Mouse (Mus musculus): ENCODE measurements at regions not wholly inside any gene's neighbourhood (a gene's known extent, or its start where the extent isn't known, plus 50 kb on each side); places are given as distances from the start of the nearest gene placed in this dataset.

GRCm38 (mm10) chr15:103090280-103091164 is 71.8 kb downstream of the Hoxc4 start:
- Histone ChIP-seq H3K27ac (ENCODE audit: low read depth, low read length) (no peak overlapping the region), H3K27me3 (ENCODE audit: insufficient read depth, low read length) (peaks cover 40% of the 10 kb centered on the region), H3K4me3 (ENCODE audit: low read depth, low read length) (no peak overlapping the region), H3K9ac (replicated peaks; ENCODE audit: low read length, poor library complexity, severe bottlenecking) (no peak overlapping the region), H3K4me2 (ENCODE audit: low read depth, low read length, poor library complexity, severe bottlenecking) (no peak overlapping the region), H3K4me1 (ENCODE audit: insufficient read depth, low read length) (peaks cover 16% of the 10 kb centered on the region), H3K9me3 (ENCODE audit: low read length) (no peaks in the 10 kb centered on the region), H3K36me3 (ENCODE audit: insufficient read depth, low read length) (no peaks in the 10 kb centered on the region)
- WGBS, result 58% methylated on average over 6 of the region's 6 CpGs
- ATAC-seq (ENCODE audit: low FRiP score) (no peak), DNase-seq (ENCODE audit: low spot score) (peak; percentile 62)
- no peak for TF ChIP-seq CTCF (IDR thresholded peaks at IDR 0.05)

DNA sequence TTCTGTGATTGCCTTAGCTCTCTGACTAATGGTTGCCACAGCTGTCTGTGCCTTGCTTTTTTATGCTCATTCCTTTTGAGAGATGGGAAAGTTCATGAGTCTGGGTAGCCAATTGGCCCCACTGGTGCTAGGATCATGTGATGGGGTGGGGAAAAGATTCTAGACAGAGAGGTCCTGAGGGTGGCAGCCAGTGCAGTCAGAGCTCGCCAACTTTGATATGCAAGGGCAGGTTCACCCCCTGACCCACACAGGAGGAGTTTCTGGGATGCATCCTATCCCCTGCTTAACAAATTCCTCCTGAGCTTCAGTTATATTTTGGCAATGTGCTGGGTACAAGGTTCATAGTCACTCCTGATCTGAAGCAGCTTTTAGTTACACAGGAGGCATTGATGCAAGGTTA is 71.1 kb downstream of the Hoxc4 start:
- DNase-seq (ENCODE audit: low spot score) (no peak), ATAC-seq (ENCODE audit: low FRiP score) (no peak)
- WGBS, result 33% methylated on average over 1 of the region's 1 CpGs
- peaks cover 16% of the 10 kb centered on the region for H3K4me1 ChIP-seq (ENCODE audit: insufficient read depth, low read length)
- no peaks in the 10 kb centered on the region for H3K36me3 ChIP-seq (ENCODE audit: insufficient read depth, low read length)
- H3K4me2 ChIP-seq (ENCODE audit: low read depth, low read length, poor library complexity, severe bottlenecking), result no peak overlapping the region
- H3K9ac ChIP-seq (replicated peaks; ENCODE audit: low read length, poor library complexity, severe bottlenecking), result no peak overlapping the region
- no peak overlapping the region for H3K27ac ChIP-seq (ENCODE audit: low read depth, low read length)
- no peak for TF ChIP-seq CTCF (IDR thresholded peaks at IDR 0.05)
- H3K27me3 ChIP-seq (ENCODE audit: insufficient read depth, low read length), result peaks cover 44% of the 10 kb centered on the region
- no peak overlapping the region for H3K4me3 ChIP-seq (ENCODE audit: low read depth, low read length)
- H3K9me3 ChIP-seq (ENCODE audit: low read length), result no peaks in the 10 kb centered on the region

DNA sequence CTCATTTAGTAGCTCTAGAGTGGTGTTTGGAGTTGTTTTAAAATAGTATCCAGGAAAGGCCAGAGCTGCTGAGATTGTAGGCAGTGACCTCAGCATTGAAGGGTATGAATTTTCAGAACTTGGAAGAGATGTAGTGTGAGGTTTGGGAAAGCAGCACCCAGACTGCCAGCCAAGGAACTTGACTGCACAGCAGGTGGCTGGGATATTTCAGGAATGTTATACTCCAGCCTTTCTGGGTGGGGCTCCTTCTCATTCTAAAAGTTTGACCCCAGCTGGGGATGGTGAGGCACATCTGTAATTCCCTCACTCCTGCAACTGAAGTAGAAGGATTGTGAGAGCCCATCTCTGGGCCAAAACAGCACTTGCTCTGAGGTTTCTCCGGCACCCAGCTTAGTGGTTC is 70.7 kb downstream of the Hoxc4 start:
- peaks cover 43% of the 10 kb centered on the region for H3K27me3 ChIP-seq (ENCODE audit: insufficient read depth, low read length)
- H3K27ac ChIP-seq (ENCODE audit: low read depth, low read length), result no peak overlapping the region
- peaks cover 16% of the 10 kb centered on the region for H3K4me1 ChIP-seq (ENCODE audit: insufficient read depth, low read length)
- H3K4me3 ChIP-seq (ENCODE audit: low read depth, low read length), result no peak overlapping the region
- ATAC-seq (ENCODE audit: low FRiP score), result no peak
- no peak for TF ChIP-seq CTCF (IDR thresholded peaks at IDR 0.05)
- 86% methylated on average over 1 of the region's 1 CpGs for WGBS
- H3K9me3 ChIP-seq (ENCODE audit: low read length), result no peaks in the 10 kb centered on the region
- H3K9ac ChIP-seq (replicated peaks; ENCODE audit: low read length, poor library complexity, severe bottlenecking), result no peak overlapping the region
- H3K4me2 ChIP-seq (ENCODE audit: low read depth, low read length, poor library complexity, severe bottlenecking), result no peak overlapping the region
- no peaks in the 10 kb centered on the region for H3K36me3 ChIP-seq (ENCODE audit: insufficient read depth, low read length)
- DNase-seq (ENCODE audit: low spot score), result no peak

- no peaks in the 10 kb centered on the region for H3K9me3 ChIP-seq (ENCODE audit: low read length)
- no peak overlapping the region for H3K27ac ChIP-seq (ENCODE audit: low read depth, low read length)
- DNase-seq (ENCODE audit: low spot score) (peak; percentile 80), ATAC-seq (ENCODE audit: low FRiP score) (no peak; the same call in 1 of the 2 replicates)
- peaks cover 8% of the 10 kb centered on the region; the same call in 1 of the 2 replicates for H3K4me1 ChIP-seq (ENCODE audit: insufficient read depth, low read length)
- no peak overlapping the region for H3K4me2 ChIP-seq (ENCODE audit: low read depth, low read length, poor library complexity, severe bottlenecking)
- no peak for TF ChIP-seq CTCF (IDR thresholded peaks at IDR 0.05)
- H3K36me3 ChIP-seq (ENCODE audit: insufficient read depth, low read length), result no peaks in the 10 kb centered on the region
- 28% methylated on average over 4 of the region's 4 CpGs for WGBS
- H3K4me3 ChIP-seq (ENCODE audit: low read depth, low read length), result no peak overlapping the region
- no peak overlapping the region for H3K9ac ChIP-seq (replicated peaks; ENCODE audit: low read length, poor library complexity, severe bottlenecking)
- peaks cover 50% of the 10 kb centered on the region for H3K27me3 ChIP-seq (ENCODE audit: insufficient read depth, low read length)
Measured at GRCm38 (mm10) chr15:103087204-103087603, 68.5 kb downstream of the Hoxc4 start.

DNA sequence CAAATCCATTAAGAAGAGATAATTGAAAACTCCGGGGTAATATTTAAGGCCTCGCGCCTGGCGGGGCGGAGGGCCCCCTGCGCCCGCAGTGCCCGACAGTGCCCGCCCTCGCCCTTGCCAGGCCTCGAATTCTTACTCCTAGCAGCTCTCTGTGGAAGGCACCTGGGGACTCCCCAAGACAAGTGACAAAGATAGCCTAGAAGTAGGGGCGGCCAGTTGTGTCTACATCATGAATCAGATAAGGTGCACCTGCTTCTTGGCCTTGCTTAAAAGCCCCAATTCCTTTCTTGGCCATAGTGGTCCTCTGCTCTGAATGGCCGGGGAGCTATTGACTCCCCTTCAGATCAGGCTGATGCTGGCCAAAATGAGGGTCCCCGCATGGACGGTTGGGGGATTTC is 67.9 kb downstream of the Hoxc4 start:
- 0 out of 2 replicates have a peak overlapping the region, but pooled peaks have one; percentile 39 for H3K9ac ChIP-seq (replicated peaks; ENCODE audit: low read length, poor library complexity, severe bottlenecking)
- no peaks in the 10 kb centered on the region for H3K9me3 ChIP-seq (ENCODE audit: low read length)
- no peak overlapping the region for H3K27ac ChIP-seq (ENCODE audit: low read depth, low read length)
- H3K4me2 ChIP-seq (ENCODE audit: low read depth, low read length, poor library complexity, severe bottlenecking), result peak overlapping the region; percentile 58
- peaks cover 55% of the 10 kb centered on the region for H3K27me3 ChIP-seq (ENCODE audit: insufficient read depth, low read length)
- H3K4me3 ChIP-seq (ENCODE audit: low read depth, low read length), result peak overlapping the region; percentile 30; the same call in 1 of the 2 replicates
- no peak for TF ChIP-seq CTCF (IDR thresholded peaks at IDR 0.05)
- no peak for ATAC-seq (ENCODE audit: low FRiP score)
- DNase-seq (ENCODE audit: low spot score), result no peak
- peaks cover 8% of the 10 kb centered on the region; the same call in 1 of the 2 replicates for H3K4me1 ChIP-seq (ENCODE audit: insufficient read depth, low read length)
- WGBS, result 11% methylated on average over 15 of the region's 15 CpGs
- no peaks in the 10 kb centered on the region for H3K36me3 ChIP-seq (ENCODE audit: insufficient read depth, low read length)
